Mouse (Mus musculus) kidney, embryonic 16.5 days (tissue): ENCODE data around the gene Olfr612. TPM values are rescaled to one million over a fixed set of nuclear protein-coding genes. Genes with fewer than 3 reads are reported as not detected.
"Not testable (repeated sequence)": the region's sequence is repeated elsewhere in the genome, so short reads cannot be mapped to it uniquely, and the experiment has no call there.

Source experiments
- ATAC-seq: fragments of 200-750 bp; cut with Nextera tagmentation; 2 replicates; pipeline ENCODE4 v1.8.0; 2017; ENCODE audit warnings: moderate TSS enrichment; ENCODE audit not compliant: low FRiP score, low TSS enrichment
- H3K27ac ChIP-seq: fragments of 300-500 bp; sonication (generic); 2 replicates; pipeline ENCODE4 v1.5.1; 2014; ENCODE audit warnings: low read length
- H3K27me3 ChIP-seq: fragments of 300-500 bp; sonication (generic); 2 replicates; pipeline ENCODE4 v1.6.1; 2014; ENCODE audit warnings: low read length, control low read depth, mixed read lengths; ENCODE audit not compliant: insufficient read depth
- H3K36me3 ChIP-seq: fragments of 300-500 bp; sonication (generic); 2 replicates; pipeline ENCODE4 v1.6.1; 2014; ENCODE audit warnings: low read length, control low read depth, mixed read lengths; ENCODE audit not compliant: insufficient read depth
- H3K4me1 ChIP-seq: fragments of 300-500 bp; sonication (generic); 2 replicates; pipeline ENCODE4 v1.6.1; 2014; ENCODE audit warnings: low read length, control low read depth, mixed read lengths; ENCODE audit not compliant: insufficient read depth
- H3K4me2 ChIP-seq: fragments of 300-500 bp; sonication (generic); replicated peaks from 2 replicates; pipeline ENCODE4 v1.6.1; 2014; ENCODE audit warnings: low read depth, low read length
- H3K4me3 ChIP-seq: fragments of 300-500 bp; sonication (generic); 2 replicates; pipeline ENCODE4 v1.5.1; 2014; ENCODE audit warnings: mild to moderate bottlenecking, low read length
- H3K9ac ChIP-seq: fragments of 300-500 bp; sonication (generic); replicated peaks from 2 replicates; pipeline ENCODE4 v1.6.1; 2014; ENCODE audit warnings: low read length
- H3K9me3 ChIP-seq: fragments of 300-500 bp; sonication (generic); 2 replicates; pipeline ENCODE4 v1.6.1; 2016; ENCODE audit warnings: low read length, control low read depth
- WGBS: fragments of 180-500 bp; shearing (Covaris S2); extraction: QIAGEN DNeasy Blood & Tissue Kit; methylation state at CpG from one replicate; pipeline ENCODE4 v1.1.7; 2014; 5-methylcytosine and 5-hydroxymethylcytosine counted together
- polyA plus RNA-seq: library from polyadenylated mRNA; unstranded; fragments of >200 nt; fragmentation: Nextera tagmentation; extraction: Ambion mirVana; gene quantifications from 2 replicates; pipeline ENCODE4 v1.2.1, GENCODE M21; 2015

Olfr612 gene
- polyA plus RNA-seq = not detected in 2 replicates

DNA sequence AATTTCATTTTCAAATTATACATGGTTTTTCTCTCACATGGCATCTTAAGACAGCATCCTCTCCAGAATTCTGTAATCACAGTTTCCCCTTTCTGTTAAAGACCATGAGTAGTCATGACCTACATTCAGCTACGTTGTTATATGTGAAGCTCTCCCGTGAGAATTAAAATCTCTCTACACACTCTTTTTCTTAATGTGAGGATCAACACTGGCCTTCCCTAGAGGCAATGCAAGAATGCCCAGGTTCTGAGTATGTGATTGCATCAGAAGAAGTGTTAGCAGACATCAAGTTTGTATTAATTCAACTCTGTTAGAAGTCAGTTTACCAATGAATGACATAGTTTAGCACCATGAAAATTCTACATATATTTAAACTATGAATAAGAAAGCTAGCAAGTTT is at the start of gene Olfr612:
TSS of gene Olfr612 (minus strand) at position 101 of the 400 bp plus-strand sequence.
- not testable (repeated sequence) for H3K27ac ChIP-seq, H3K9me3 ChIP-seq, H3K4me2 ChIP-seq, H3K9ac ChIP-seq, H3K4me1 ChIP-seq, H3K36me3 ChIP-seq, ATAC-seq, H3K4me3 ChIP-seq, H3K27me3 ChIP-seq
- 81% methylated on average over 2 of the region's 2 CpGs for WGBS

- Histone ChIP-seq H3K4me3 (no peak within 1 kb of the TSS), H3K4me2 (no peak within 1 kb of the TSS), H3K27me3 (no peaks in the 10 kb centered on the region), H3K36me3 (no peaks in the 10 kb centered on the region), H3K27ac (no peak within 1 kb of the TSS), H3K9me3 (no peaks in the 10 kb centered on the region), H3K4me1 (no peaks in the 10 kb centered on the region), H3K9ac (no peak within 1 kb of the TSS)
- ATAC-seq = no peak
- WGBS = 67% methylated on average over 2 of the region's 2 CpGs
These were observed 47.3 kb upstream of the Olfr612 start, which contains the start of gene Olfr618 for GRCm38 (mm10) chr7:103589803-103590202. TSS of gene Olfr618 (plus strand) at chr7:103590103.

DNA sequence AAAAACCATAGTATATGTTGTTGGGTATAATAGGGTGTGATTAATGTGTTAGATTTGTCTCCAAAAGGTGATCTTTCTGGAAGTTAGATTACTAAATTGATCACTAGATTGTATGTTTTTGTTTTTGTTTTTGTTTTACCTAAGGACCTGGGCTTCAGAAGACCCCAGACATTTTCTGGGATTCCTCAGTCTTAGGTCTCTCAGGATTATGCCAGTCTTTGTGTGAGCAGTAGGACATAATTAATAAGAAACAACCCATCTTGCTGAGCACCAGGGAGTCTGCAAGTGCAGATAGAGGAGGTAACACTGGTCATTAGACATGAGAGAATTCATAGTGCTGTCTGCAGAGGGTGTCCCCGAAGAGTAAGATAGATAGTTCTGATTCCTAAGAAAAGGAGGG is 30.2 kb upstream of the Olfr612 start, which contains the start of gene Olfr617:
TSS of gene Olfr617 (plus strand) at position 301 of the 400 bp plus-strand sequence.
- ATAC-seq = no peak
- Histone ChIP-seq H3K9ac (no peak within 1 kb of the TSS), H3K27ac (no peak within 1 kb of the TSS), H3K36me3 (no peaks in the 10 kb centered on the region), H3K4me3 (no peak within 1 kb of the TSS), H3K27me3 (no peaks in the 10 kb centered on the region), H3K9me3 (no peaks in the 10 kb centered on the region), H3K4me2 (no peak within 1 kb of the TSS), H3K4me1 (no peaks in the 10 kb centered on the region)
- 81% methylated on average over 1 of the region's 1 CpGs for WGBS

- no peak within 1 kb of the TSS for H3K4me2 ChIP-seq
- no peaks in the 10 kb centered on the region for H3K4me1 ChIP-seq
- ATAC-seq = no peak
- no peak within 1 kb of the TSS for H3K9ac ChIP-seq
- H3K9me3 ChIP-seq = no peaks in the 10 kb centered on the region
- 76% methylated on average over 3 of the region's 3 CpGs for WGBS
- H3K27me3 ChIP-seq = no peaks in the 10 kb centered on the region
- H3K4me3 ChIP-seq = no peak within 1 kb of the TSS
- no peak within 1 kb of the TSS for H3K27ac ChIP-seq
- H3K36me3 ChIP-seq = no peaks in the 10 kb centered on the region
These were observed 26.5 kb upstream of the Olfr612 start, which contains the start of gene Olfr616 for GRCm38 (mm10) chr7:103569043-103569442. TSS of gene Olfr616 (minus strand) at chr7:103569143.

DNA sequence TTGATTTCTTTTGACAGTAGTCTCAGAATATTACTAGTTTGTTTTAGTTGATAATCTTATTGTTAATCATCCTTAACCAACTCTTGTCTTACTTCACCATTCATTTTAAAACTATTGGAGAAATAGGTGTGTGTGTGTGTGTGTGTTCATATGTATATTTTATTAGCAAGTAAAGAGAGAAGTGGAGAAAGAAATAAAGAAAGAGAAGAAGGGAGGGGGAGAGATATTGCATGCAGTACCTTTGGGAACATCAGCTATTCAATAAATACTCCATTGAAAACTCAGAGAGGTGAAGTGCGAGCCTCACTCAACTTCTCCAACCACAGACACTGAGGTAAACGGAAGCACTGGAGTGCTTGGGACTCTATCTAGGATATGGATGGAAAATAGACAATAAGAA is 13.3 kb upstream of the Olfr612 start, which contains the start of gene Olfr615:
TSS of gene Olfr615 (plus strand) at position 301 of the 400 bp plus-strand sequence.
- WGBS = 80% methylated on average over 2 of the region's 2 CpGs
- no peak within 1 kb of the TSS for H3K27ac ChIP-seq
- no peaks in the 10 kb centered on the region for H3K27me3 ChIP-seq
- no peak within 1 kb of the TSS for H3K9ac ChIP-seq
- no peaks in the 10 kb centered on the region for H3K36me3 ChIP-seq
- no peak within 1 kb of the TSS for H3K4me3 ChIP-seq
- no peak for ATAC-seq
- no peaks in the 10 kb centered on the region for H3K9me3 ChIP-seq
- no peak within 1 kb of the TSS for H3K4me2 ChIP-seq
- no peaks in the 10 kb centered on the region for H3K4me1 ChIP-seq

DNA sequence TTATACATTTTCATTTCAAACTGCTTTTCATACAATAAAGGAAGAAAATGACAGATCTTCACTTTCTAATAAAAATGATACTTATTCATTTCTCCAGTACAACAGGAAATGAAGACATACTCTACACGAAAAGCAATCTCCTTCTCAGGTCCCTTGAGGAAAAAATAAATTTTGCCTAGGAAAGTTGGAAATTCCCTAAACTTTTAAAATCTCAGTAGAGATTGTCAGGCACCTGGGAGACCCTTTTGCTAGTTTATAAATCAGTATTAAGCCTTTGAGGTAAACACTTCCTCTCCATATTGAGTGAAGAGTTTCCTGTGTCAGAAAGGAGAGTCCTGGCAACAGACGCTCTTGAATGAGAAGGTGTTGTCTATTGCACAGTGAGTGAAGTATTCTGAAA is 5.3 kb upstream of the Olfr612 start, which contains the start of gene Olfr613:
TSS of gene Olfr613 (plus strand) at position 301 of the 400 bp plus-strand sequence.
- WGBS = 78% methylated on average over 2 of the region's 2 CpGs
- no peak for ATAC-seq
- H3K9ac ChIP-seq = no peak within 1 kb of the TSS
- no peaks in the 10 kb centered on the region for H3K36me3 ChIP-seq
- no peaks in the 10 kb centered on the region for H3K9me3 ChIP-seq
- H3K27ac ChIP-seq = no peak within 1 kb of the TSS
- no peak within 1 kb of the TSS for H3K4me2 ChIP-seq
- no peak within 1 kb of the TSS for H3K4me3 ChIP-seq
- H3K27me3 ChIP-seq = no peaks in the 10 kb centered on the region
- no peaks in the 10 kb centered on the region for H3K4me1 ChIP-seq

- not testable (repeated sequence) for ATAC-seq, H3K9me3 ChIP-seq, H3K27ac ChIP-seq, H3K9ac ChIP-seq, H3K27me3 ChIP-seq, H3K4me1 ChIP-seq, H3K4me3 ChIP-seq, H3K36me3 ChIP-seq, H3K4me2 ChIP-seq
- WGBS = 71% methylated on average over 1 of the region's 1 CpGs
These were observed 21.8 kb downstream of the Olfr612 start, which contains the start of gene Olfr611 for GRCm38 (mm10) chr7:103520746-103521145. TSS of gene Olfr611 (minus strand) at chr7:103520846.

DNA sequence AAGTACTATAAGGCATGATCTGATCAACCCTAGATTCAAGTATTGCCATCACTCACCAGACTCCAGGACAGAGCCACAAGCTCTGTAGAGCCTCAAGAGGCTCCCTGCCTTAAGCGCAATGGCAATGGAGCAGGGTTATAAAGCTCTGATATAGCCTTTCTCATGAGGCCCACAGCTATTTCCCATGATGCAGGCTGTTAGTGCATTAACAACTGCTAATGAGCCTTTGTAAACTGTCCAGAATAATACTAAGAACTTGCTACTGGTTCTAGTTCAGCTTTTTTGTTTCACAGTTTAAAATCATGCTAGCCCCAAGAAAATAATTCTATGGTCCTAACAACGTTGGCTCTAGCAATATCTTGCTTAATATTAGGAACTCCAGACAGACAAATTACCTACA is 30.5 kb downstream of the Olfr612 start, which contains the start of gene Olfr610:
TSS of gene Olfr610 (minus strand) at position 101 of the 400 bp plus-strand sequence.
- ATAC-seq = no peak
- H3K9ac ChIP-seq = no peak within 1 kb of the TSS
- H3K27me3 ChIP-seq = no peaks in the 10 kb centered on the region
- H3K36me3 ChIP-seq = no peaks in the 10 kb centered on the region
- H3K4me2 ChIP-seq = no peak within 1 kb of the TSS
- H3K27ac ChIP-seq = no peak within 1 kb of the TSS
- no peaks in the 10 kb centered on the region; the same call in 1 of the 2 replicates for H3K9me3 ChIP-seq
- 93% methylated on average over 2 of the region's 2 CpGs for WGBS
- no peaks in the 10 kb centered on the region for H3K4me1 ChIP-seq
- no peak within 1 kb of the TSS for H3K4me3 ChIP-seq

- no peak for ATAC-seq
- no peak within 1 kb of the TSS for H3K27ac ChIP-seq
- no peaks in the 10 kb centered on the region for H3K9me3 ChIP-seq
- H3K4me3 ChIP-seq = no peak within 1 kb of the TSS
- no peaks in the 10 kb centered on the region for H3K4me1 ChIP-seq
- no peak within 1 kb of the TSS for H3K4me2 ChIP-seq
- H3K36me3 ChIP-seq = no peaks in the 10 kb centered on the region
- 50% methylated on average over 1 of the region's 1 CpGs for WGBS
- no peaks in the 10 kb centered on the region for H3K27me3 ChIP-seq
- no peak within 1 kb of the TSS for H3K9ac ChIP-seq
These were observed 44.6 kb downstream of the Olfr612 start, which contains the start of gene Olfr609 for GRCm38 (mm10) chr7:103497962-103498361. TSS of gene Olfr609 (minus strand) at chr7:103498062.
